Mouse (Mus musculus) ES-Bruce4 (cell line): Measurements from ENCODE around the gene Derl3. TPM values are rescaled to one million over a fixed set of nuclear protein-coding genes. Genes with fewer than 3 reads are reported as not detected.
"Not testable (repeated sequence)": the region's sequence is repeated elsewhere in the genome, so short reads cannot be mapped to it uniquely, and the experiment has no call there.

Experiments used
- H3K27ac ChIP-seq: 2 replicates; pipeline ENCODE4 v1.5.1; 2012; ENCODE audit warnings: low read length, inconsistent platforms; ENCODE audit not compliant: insufficient read depth
- H3K27me3 ChIP-seq: 2 replicates; pipeline ENCODE4 v1.6.1; 2012; ENCODE audit warnings: mild to moderate bottlenecking, low read length, inconsistent platforms; ENCODE audit not compliant: control insufficient read depth, poor library complexity, insufficient read depth, severe bottlenecking
- H3K36me3 ChIP-seq: 2 replicates; pipeline ENCODE4 v1.6.1; 2012; ENCODE audit warnings: inconsistent platforms, mild to moderate bottlenecking, low read length, moderate library complexity; ENCODE audit not compliant: control insufficient read depth, poor library complexity, insufficient read depth, severe bottlenecking
- H3K4me1 ChIP-seq: one replicate; pipeline ENCODE4 v1.8.1; 2011; ENCODE audit warnings: low read length; ENCODE audit not compliant: control insufficient read depth, insufficient read depth
- H3K4me3 ChIP-seq: 2 replicates; pipeline ENCODE4 v1.5.1; 2011; ENCODE audit warnings: low read depth, mild to moderate bottlenecking, low read length
- H3K9ac ChIP-seq: 2 replicates; pipeline ENCODE4 v1.6.1; 2012; ENCODE audit warnings: low read depth, mild to moderate bottlenecking, inconsistent platforms; ENCODE audit not compliant: poor library complexity, severe bottlenecking
- H3K9me3 ChIP-seq: replicated peaks from 2 replicates; pipeline ENCODE4 v1.6.1; 2012; ENCODE audit warnings: mild to moderate bottlenecking, low read length, inconsistent platforms; ENCODE audit not compliant: control insufficient read depth, poor library complexity, insufficient read depth, severe bottlenecking
- CTCF ChIP-seq: IDR thresholded peaks from one replicate; pipeline ENCODE4 v1.8.1; 2011; ENCODE audit warnings: low read depth, low read length
- EP300 ChIP-seq: IDR thresholded peaks from 2 replicates; pipeline ENCODE4 v1.6.1; 2011; ENCODE audit warnings: low read depth, low read length; ENCODE audit not compliant: insufficient read depth
- POLR2A ChIP-seq: IDR thresholded peaks from one replicate; pipeline ENCODE4 v1.8.1; 2011; ENCODE audit warnings: low read length; ENCODE audit not compliant: insufficient read depth
- polyA plus RNA-seq: library from polyadenylated mRNA; stranded (reverse); fragments of >200 nt; gene quantifications from 2 replicates; pipeline ENCODE4 v1.2.4, GENCODE M21; 2011; ENCODE audit warnings: low read depth; ENCODE audit not compliant: missing spikeins, insufficient read depth, insufficient read length

Gene Derl3
- polyA plus RNA-seq: 9.6 and 13.8 TPM in 2 replicates

GRCm38 (mm10) chr10:75893089-75893750, at the start of gene Derl3:
Gene Derl3, plus strand, starts transcription at chr10:75893413.
- H3K36me3 ChIP-seq: peaks cover 9% of the 10 kb centered on the region; the same call in 1 of the 2 replicates
- peak within 1 kb of the TSS; percentile 65 for H3K4me3 ChIP-seq
- peak within 1 kb of the TSS; percentile 22 for H3K9ac ChIP-seq
- no peaks in the 10 kb centered on the region for H3K27me3 ChIP-seq
- no peaks in the 10 kb centered on the region for H3K4me1 ChIP-seq
- TF ChIP-seq CTCF (no peak), POLR2A (no peak), EP300 (no peak)
- H3K9me3 ChIP-seq: no peaks in the 10 kb centered on the region
- H3K27ac ChIP-seq: no peak within 1 kb of the TSS

- not testable (repeated sequence) for H3K9me3 ChIP-seq, H3K4me1 ChIP-seq, H3K27ac ChIP-seq, H3K36me3 ChIP-seq, H3K4me3 ChIP-seq, H3K9ac ChIP-seq, H3K27me3 ChIP-seq
These were observed 49.3 kb upstream of the Derl3 start for GRCm38 (mm10) chr10:75843898-75844297.

GRCm38 (mm10) chr10:75844800-75845199, 48.4 kb upstream of the Derl3 start:
- Histone ChIP-seq H3K9ac (no peak overlapping the region), H3K9me3 (no peaks in the 10 kb centered on the region), H3K27me3 (no peaks in the 10 kb centered on the region), H3K4me3 (no peak overlapping the region), H3K4me1 (peaks cover 2% of the 10 kb centered on the region), H3K36me3 (no peaks in the 10 kb centered on the region), H3K27ac (no peak overlapping the region)
- TF ChIP-seq CTCF: no peak
- no peak for TF ChIP-seq EP300
- no peak for TF ChIP-seq POLR2A

DNA sequence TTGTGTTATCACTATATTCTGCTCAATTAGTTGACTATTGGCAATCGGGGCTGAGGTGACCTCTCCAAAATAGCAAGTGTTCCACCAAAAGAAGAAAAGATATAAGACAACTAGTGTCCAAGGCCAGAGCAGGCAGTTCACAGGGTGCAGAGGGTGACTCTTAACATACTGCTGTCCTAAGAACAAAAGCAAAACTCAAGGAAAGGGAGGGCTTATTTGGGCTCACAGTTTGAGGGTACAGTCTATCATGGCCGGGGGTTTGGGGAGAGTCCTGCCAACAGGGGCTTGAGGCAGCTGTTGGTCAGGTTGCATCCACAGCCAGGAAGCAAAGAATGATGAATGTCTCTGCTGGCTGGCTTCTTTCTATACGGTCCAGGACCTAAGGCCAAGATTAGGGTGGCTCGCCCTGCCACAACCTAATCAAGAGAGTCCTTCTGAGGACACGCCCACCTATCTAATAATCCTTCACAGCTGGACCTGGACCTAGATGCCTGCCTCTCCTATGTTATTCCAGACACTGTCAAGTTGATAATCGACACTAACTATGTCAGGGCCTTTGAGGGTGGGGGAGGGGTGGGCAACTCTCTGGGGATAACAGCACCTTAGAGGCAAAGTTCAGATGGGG, 47.8 kb upstream of the Derl3 start:
- Histone ChIP-seq H3K9me3 (no peaks in the 10 kb centered on the region), H3K9ac (no peak overlapping the region), H3K36me3 (no peaks in the 10 kb centered on the region), H3K27me3 (no peaks in the 10 kb centered on the region), H3K4me3 (no peak overlapping the region), H3K27ac (no peak overlapping the region), H3K4me1 (peaks cover 2% of the 10 kb centered on the region)
- TF ChIP-seq EP300 (no peak), POLR2A (no peak), CTCF (no peak)

DNA sequence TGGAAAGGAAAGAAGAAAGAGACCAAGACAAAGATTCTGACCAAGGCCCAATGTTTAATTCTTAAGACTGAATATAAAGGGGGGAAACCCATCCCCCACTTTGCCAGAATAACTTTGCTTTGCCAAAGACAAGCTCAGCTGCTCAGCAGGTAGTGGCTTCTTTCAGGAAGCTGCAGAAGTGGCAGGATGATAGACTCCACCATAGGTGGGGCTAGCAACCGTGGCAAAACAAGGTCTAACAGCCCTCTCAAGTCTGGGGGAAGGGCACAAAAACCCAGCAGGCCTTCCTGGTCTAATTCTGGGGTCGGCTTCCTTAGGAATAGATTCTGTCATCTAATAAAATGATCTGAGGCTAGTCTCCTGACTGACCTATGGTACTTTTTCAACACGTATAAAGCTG, 44.8 kb upstream of the Derl3 start:
- peaks cover 7% of the 10 kb centered on the region for H3K4me1 ChIP-seq
- no peaks in the 10 kb centered on the region for H3K9me3 ChIP-seq
- no peak overlapping the region for H3K4me3 ChIP-seq
- H3K27me3 ChIP-seq: no peaks in the 10 kb centered on the region
- TF ChIP-seq CTCF: no peak
- H3K27ac ChIP-seq: peak overlapping the region; percentile 30
- no peaks in the 10 kb centered on the region for H3K36me3 ChIP-seq
- H3K9ac ChIP-seq: no peak overlapping the region

GRCm38 (mm10) chr10:75851076-75851475, 42.1 kb upstream of the Derl3 start:
- Histone ChIP-seq H3K9me3 (no peaks in the 10 kb centered on the region), H3K4me3 (no peak overlapping the region), H3K4me1 (peaks cover 7% of the 10 kb centered on the region), H3K27ac (peak overlapping the region; percentile 21; the same call in 1 of the 2 replicates), H3K9ac (no peak overlapping the region), H3K27me3 (no peaks in the 10 kb centered on the region), H3K36me3 (no peaks in the 10 kb centered on the region)
- TF ChIP-seq POLR2A (no peak), EP300 (peak; percentile 71)
